Mouse (Mus musculus): Measurements from ENCODE around the gene Optn. TPM values are rescaled to one million over a fixed set of nuclear protein-coding genes. Genes with fewer than 3 reads are reported as not detected.
"Not testable (repeated sequence)": the region's sequence is repeated elsewhere in the genome, so short reads cannot be mapped to it uniquely, and the experiment has no call there.

Gene Optn
- polyA plus RNA-seq, 1 experiment from 2014 or later = 7.1 TPM

DNA sequence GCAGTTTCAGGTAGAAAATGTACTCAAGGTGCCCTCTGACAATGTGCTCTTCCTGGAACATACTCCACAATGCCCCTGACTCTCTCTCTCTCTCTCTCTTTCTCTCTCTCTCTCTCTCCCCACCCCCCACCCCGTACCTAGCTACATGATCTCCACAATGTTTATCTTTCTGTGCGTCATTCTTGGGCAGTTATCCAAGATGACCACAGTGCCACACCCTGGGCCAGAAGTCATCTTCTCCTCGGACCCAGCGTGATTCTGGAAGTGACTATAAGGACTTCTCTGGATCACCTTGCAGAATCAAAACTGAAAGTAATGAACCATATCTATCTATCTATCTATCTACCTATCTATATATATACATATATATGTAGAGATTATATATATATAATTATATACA, 4.1 kb upstream of the Optn start:
- ATAC-seq (ENCODE audit: low read depth) = no peak
- H3K4me3 ChIP-seq (ENCODE audit: low read depth, low read length) = no peak overlapping the region
- H3K27me3 ChIP-seq (replicated peaks; ENCODE audit: control insufficient read depth, insufficient read depth, low read length) = 0 out of 2 replicates have a peak, but pooled peaks cover 8% of the 10 kb centered on the region
- no peak overlapping the region for H3K4me2 ChIP-seq (ENCODE audit: low read depth, low read length)
- no peak overlapping the region for H3K27ac ChIP-seq (replicated peaks; ENCODE audit: low read depth, low read length)
- no peak overlapping the region for H3K9ac ChIP-seq (ENCODE audit: low read depth, low read length)
- no peaks in the 10 kb centered on the region; the same call in 1 of the 2 replicates for H3K4me1 ChIP-seq (ENCODE audit: control insufficient read depth, insufficient read depth, low read length)
- 73% methylated on average over 4 of the region's 4 CpGs for WGBS
- no peak for DNase-seq (ENCODE audit: low spot score)
- H3K9me3 ChIP-seq (ENCODE audit: control insufficient read depth, low read length) = no peaks in the 10 kb centered on the region
- no peaks in the 10 kb centered on the region for H3K36me3 ChIP-seq (ENCODE audit: control insufficient read depth, insufficient read depth, low read length)

DNA sequence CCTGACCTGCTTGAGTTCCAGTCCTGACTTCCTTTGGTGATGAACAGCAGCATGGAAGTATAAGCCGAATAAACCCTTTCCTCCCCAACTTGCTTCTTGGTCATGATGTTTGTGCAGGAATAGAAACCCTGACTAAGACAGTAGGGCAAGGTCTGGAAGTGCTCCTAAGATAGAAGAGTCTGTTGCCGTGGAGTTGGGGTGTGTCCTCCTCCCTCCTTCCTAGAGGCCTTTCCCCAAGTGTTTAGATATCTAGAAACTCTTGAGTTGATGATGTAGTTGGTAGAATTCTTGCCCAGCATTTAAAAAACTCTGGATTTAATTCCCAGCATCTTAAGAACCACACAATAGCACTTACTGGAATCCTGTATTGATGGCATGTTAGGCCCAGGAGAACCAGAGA, 3.4 kb upstream of the Optn start:
- not testable (repeated sequence) for H3K27ac ChIP-seq (replicated peaks; ENCODE audit: low read depth, low read length); H3K27me3 ChIP-seq (replicated peaks; ENCODE audit: control insufficient read depth, insufficient read depth, low read length); H3K36me3 ChIP-seq (ENCODE audit: control insufficient read depth, insufficient read depth, low read length); H3K9me3 ChIP-seq (ENCODE audit: control insufficient read depth, low read length); H3K4me2 ChIP-seq (ENCODE audit: low read depth, low read length); H3K9ac ChIP-seq (ENCODE audit: low read depth, low read length); H3K4me3 ChIP-seq (ENCODE audit: low read depth, low read length); ATAC-seq (ENCODE audit: low read depth); DNase-seq (ENCODE audit: low spot score); H3K4me1 ChIP-seq (ENCODE audit: control insufficient read depth, insufficient read depth, low read length)
- 74% methylated on average over 1 of the region's 2 CpGs for WGBS

DNA sequence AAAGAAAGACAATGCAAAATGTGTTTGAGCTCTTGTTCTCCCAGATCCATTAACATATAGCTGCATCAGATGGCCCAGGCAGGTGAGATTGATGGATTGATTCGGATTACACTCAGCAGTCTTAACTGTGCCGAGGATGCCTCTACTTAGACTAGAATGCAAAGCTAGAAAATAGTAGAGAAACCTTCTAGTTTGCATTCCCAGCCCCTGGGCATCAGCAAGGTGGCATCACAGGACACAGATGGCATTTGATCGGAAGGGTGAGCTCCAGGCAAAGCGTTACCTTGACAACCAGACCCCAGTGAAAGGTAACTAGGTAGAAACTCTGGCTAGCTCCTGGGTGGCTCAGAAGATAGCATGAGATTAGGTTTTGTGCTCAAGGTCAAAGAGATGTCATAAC, 396 bp upstream of the Optn start:
- no peaks in the 10 kb centered on the region; the same call in 1 of the 2 replicates for H3K4me1 ChIP-seq (ENCODE audit: control insufficient read depth, insufficient read depth, low read length)
- peak overlapping the region; percentile 69; the same call in 1 of the 2 replicates for H3K9ac ChIP-seq (ENCODE audit: low read depth, low read length)
- no peaks in the 10 kb centered on the region for H3K36me3 ChIP-seq (ENCODE audit: control insufficient read depth, insufficient read depth, low read length)
- 0 out of 2 replicates have a peak, but pooled peaks cover 8% of the 10 kb centered on the region for H3K27me3 ChIP-seq (replicated peaks; ENCODE audit: control insufficient read depth, insufficient read depth, low read length)
- no peak for DNase-seq (ENCODE audit: low spot score)
- ATAC-seq (ENCODE audit: low read depth) = peak; percentile 60
- WGBS = 33% methylated on average over 4 of the region's 4 CpGs
- peak overlapping the region; percentile 97 for H3K4me2 ChIP-seq (ENCODE audit: low read depth, low read length)
- peak overlapping the region; percentile 66 for H3K4me3 ChIP-seq (ENCODE audit: low read depth, low read length)
- no peaks in the 10 kb centered on the region for H3K9me3 ChIP-seq (ENCODE audit: control insufficient read depth, low read length)
- no peak overlapping the region for H3K27ac ChIP-seq (replicated peaks; ENCODE audit: low read depth, low read length)

DNA sequence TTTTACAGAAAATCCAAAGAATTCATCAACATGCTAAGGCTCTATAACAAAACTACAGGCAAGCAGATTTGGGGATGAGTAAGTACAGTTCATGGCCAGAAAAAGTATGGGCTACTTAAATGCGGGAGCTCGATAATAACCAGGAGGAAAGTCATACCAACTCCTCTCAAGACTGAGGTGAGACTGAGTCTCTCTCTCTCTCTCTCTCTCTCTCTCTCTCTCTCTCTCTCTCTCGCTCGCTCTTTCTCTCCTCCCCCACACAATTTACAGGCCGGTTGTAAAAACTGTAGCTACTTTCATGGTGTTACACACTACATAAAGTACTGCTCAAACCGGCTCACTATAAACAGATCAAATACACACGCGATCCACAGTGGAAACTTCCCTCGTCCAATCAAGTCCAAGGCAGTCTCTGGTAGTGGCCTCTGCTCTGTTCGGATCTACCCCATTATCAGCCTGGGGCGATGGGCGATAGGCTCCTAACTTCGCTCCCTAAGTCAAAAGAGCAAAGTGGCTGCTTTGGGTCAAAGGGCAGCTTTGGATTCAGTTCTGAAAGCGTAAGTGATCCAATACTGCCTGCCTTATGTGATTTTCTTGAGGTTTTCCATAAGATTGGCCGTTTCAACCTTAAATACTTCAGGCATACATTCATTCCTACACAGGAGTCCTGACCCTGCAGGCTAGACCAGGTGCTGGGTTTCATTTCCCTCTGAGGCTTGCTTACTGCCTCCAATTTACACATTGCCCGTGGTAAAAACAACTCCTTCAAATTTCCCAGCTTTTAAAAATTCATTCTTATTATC, 1.2 kb downstream of the Optn start:
- peak; percentile 3 for DNase-seq (ENCODE audit: low spot score)

DNA sequence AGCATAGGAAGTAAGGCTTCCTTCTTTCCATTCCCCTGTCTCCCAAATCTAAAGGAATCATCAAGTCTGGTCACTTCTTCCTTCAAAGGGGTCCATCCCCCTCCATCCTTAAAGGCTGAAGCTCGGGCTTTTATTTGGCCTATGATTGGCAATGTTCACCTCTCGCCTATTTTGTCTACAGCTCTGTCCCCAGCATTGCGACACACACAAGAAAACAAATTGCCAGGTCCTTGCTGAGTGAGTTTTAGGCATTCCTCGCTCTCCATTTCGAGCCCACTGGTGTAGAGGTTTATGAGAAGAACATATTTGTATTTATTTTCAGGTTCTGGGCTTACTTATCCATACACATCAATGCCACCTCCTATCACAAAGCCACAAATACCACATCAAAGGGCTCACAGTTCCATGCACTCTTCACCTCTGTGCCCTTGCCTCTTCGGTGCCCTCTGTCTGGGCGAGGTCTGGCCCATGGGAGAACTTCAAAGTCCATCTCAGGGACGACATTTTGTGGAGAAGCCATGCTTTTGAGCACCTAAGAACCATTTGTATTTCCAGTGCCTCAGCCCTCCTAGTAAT, 2.6 kb downstream of the Optn start:
- H3K9me3 ChIP-seq (ENCODE audit: control insufficient read depth, low read length) = no peaks in the 10 kb centered on the region
- no peaks in the 10 kb centered on the region for H3K36me3 ChIP-seq (ENCODE audit: control insufficient read depth, insufficient read depth, low read length)
- no peak overlapping the region for H3K27ac ChIP-seq (replicated peaks; ENCODE audit: low read depth, low read length)
- DNase-seq (ENCODE audit: low spot score) (no peak), ATAC-seq (ENCODE audit: low read depth) (no peak)
- no peak overlapping the region for H3K4me2 ChIP-seq (ENCODE audit: low read depth, low read length)
- H3K9ac ChIP-seq (ENCODE audit: low read depth, low read length) = no peak overlapping the region
- WGBS = 74% methylated on average over 8 of the region's 8 CpGs
- no peaks in the 10 kb centered on the region; the same call in 1 of the 2 replicates for H3K4me1 ChIP-seq (ENCODE audit: control insufficient read depth, insufficient read depth, low read length)
- H3K27me3 ChIP-seq (replicated peaks; ENCODE audit: control insufficient read depth, insufficient read depth, low read length) = 0 out of 2 replicates have a peak, but pooled peaks cover 8% of the 10 kb centered on the region
- H3K4me3 ChIP-seq (ENCODE audit: low read depth, low read length) = no peak overlapping the region

More for the DNA sequence above, 1.2 kb downstream of the Optn start:
- H3K27ac ChIP-seq (replicated peaks; ENCODE audit: low read depth, low read length) = no peak overlapping the region
- H3K36me3 ChIP-seq (ENCODE audit: control insufficient read depth, insufficient read depth, low read length) = no peaks in the 10 kb centered on the region
- no peak for ATAC-seq (ENCODE audit: low read depth)
- 0 out of 2 replicates have a peak, but pooled peaks cover 8% of the 10 kb centered on the region for H3K27me3 ChIP-seq (replicated peaks; ENCODE audit: control insufficient read depth, insufficient read depth, low read length)
- peak overlapping the region; percentile 66 for H3K4me3 ChIP-seq (ENCODE audit: low read depth, low read length)
- H3K9me3 ChIP-seq (ENCODE audit: control insufficient read depth, low read length) = no peaks in the 10 kb centered on the region
- peak overlapping the region; percentile 69; the same call in 1 of the 2 replicates for H3K9ac ChIP-seq (ENCODE audit: low read depth, low read length)
- no peaks in the 10 kb centered on the region; the same call in 1 of the 2 replicates for H3K4me1 ChIP-seq (ENCODE audit: control insufficient read depth, insufficient read depth, low read length)
- 33% methylated on average over 16 of the region's 16 CpGs for WGBS
- H3K4me2 ChIP-seq (ENCODE audit: low read depth, low read length) = peak overlapping the region; percentile 97

DNA sequence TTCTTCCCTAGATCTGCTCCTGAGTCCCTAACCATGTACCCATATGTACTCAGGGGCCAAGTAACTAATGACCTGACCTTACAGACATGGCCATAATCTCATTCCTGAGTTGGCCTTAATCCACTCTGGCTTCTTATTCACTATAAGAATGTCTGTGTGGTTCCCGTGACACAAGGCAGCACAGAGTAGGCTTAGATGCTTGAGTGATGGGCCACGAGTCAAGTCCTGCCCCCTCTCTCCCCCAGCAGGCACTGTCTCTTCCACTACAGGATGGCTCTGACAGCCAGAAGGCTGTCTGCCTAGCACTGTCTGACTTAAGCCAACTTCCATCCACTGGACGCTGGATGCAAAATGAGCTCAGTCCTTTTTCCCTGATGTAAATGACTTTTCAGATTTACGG, 3.9 kb downstream of the Optn start:
- DNase-seq (ENCODE audit: low spot score) (no peak), ATAC-seq (ENCODE audit: low read depth) (no peak)
- H3K4me3 ChIP-seq (ENCODE audit: low read depth, low read length) = no peak overlapping the region
- H3K27ac ChIP-seq (replicated peaks; ENCODE audit: low read depth, low read length) = no peak overlapping the region
- no peak overlapping the region for H3K4me2 ChIP-seq (ENCODE audit: low read depth, low read length)
- 71% methylated on average over 4 of the region's 4 CpGs for WGBS
- no peaks in the 10 kb centered on the region for H3K36me3 ChIP-seq (ENCODE audit: control insufficient read depth, insufficient read depth, low read length)
- no peak overlapping the region for H3K9ac ChIP-seq (ENCODE audit: low read depth, low read length)
- H3K27me3 ChIP-seq (replicated peaks; ENCODE audit: control insufficient read depth, insufficient read depth, low read length) = 0 out of 2 replicates have a peak, but pooled peaks cover 8% of the 10 kb centered on the region
- H3K9me3 ChIP-seq (ENCODE audit: control insufficient read depth, low read length) = no peaks in the 10 kb centered on the region
- no peaks in the 10 kb centered on the region; the same call in 1 of the 2 replicates for H3K4me1 ChIP-seq (ENCODE audit: control insufficient read depth, insufficient read depth, low read length)

DNA sequence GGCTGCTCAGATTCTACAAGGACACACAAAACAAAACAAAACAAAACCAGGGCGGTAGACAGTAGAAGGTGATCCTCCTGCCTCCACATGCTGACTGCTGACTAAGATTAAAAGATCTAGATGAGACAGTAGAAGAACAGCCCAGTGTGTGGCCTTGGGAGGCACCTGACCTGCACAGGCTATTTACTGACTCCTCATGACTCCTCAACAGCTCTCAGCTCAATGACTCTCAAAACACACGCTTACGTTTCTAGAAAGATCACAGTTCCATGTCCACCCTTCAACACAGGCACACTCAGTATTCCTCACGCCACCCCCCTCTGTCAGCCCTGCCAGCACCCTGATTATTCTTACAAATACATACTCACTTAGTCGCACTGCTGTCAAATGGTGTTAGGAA, 5.4 kb downstream of the Optn start:
- Histone ChIP-seq H3K27ac (replicated peaks; ENCODE audit: low read depth, low read length) (no peak overlapping the region), H3K36me3 (ENCODE audit: control insufficient read depth, insufficient read depth, low read length) (no peaks in the 10 kb centered on the region), H3K4me1 (ENCODE audit: control insufficient read depth, insufficient read depth, low read length) (no peaks in the 10 kb centered on the region), H3K9me3 (ENCODE audit: control insufficient read depth, low read length) (no peaks in the 10 kb centered on the region), H3K4me2 (ENCODE audit: low read depth, low read length) (no peak overlapping the region), H3K9ac (ENCODE audit: low read depth, low read length) (no peak overlapping the region), H3K27me3 (replicated peaks; ENCODE audit: control insufficient read depth, insufficient read depth, low read length) (0 out of 2 replicates have a peak, but pooled peaks cover under 1% of the 10 kb centered on the region), H3K4me3 (ENCODE audit: low read depth, low read length) (no peak overlapping the region)
- DNase-seq (ENCODE audit: low spot score) = no peak
- ATAC-seq (ENCODE audit: low read depth) = no peak
- 82% methylated on average over 5 of the region's 5 CpGs for WGBS

DNA sequence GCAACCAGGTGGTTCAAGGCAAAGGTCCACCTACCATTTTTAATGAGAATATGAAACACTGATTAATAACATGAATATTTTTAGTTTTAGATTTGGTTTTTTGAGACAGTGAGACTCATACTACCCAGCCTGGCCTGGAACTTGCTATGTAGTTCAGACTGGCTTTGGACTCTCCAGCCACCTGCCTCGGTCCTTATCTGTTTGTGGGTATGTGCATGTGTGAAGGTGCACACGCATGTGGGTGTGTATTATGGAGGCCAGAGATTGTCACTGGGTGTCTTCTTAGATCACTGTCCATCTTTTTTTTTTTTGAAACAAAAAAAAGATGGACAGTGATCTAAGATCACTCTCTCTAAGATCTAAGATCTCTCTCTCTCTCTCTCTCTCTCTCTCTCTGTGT, 13.3 kb downstream of the Optn start:
- ATAC-seq (ENCODE audit: low read depth) (no peak), DNase-seq (ENCODE audit: low spot score) (no peak)
- Histone ChIP-seq H3K9ac (ENCODE audit: low read depth, low read length) (no peak overlapping the region), H3K9me3 (ENCODE audit: control insufficient read depth, low read length) (no peaks in the 10 kb centered on the region), H3K27ac (replicated peaks; ENCODE audit: low read depth, low read length) (no peak overlapping the region), H3K36me3 (ENCODE audit: control insufficient read depth, insufficient read depth, low read length) (no peaks in the 10 kb centered on the region), H3K27me3 (replicated peaks; ENCODE audit: control insufficient read depth, insufficient read depth, low read length) (no peaks in the 10 kb centered on the region), H3K4me1 (ENCODE audit: control insufficient read depth, insufficient read depth, low read length) (no peaks in the 10 kb centered on the region), H3K4me2 (ENCODE audit: low read depth, low read length) (no peak overlapping the region), H3K4me3 (ENCODE audit: low read depth, low read length) (no peak overlapping the region)
- WGBS = 87% methylated on average over 2 of the region's 2 CpGs

All from embryonic facial prominence, embryonic 14.5 days (tissue).